Mouse (Mus musculus): ENCODE data around the gene C1qa. TPM values are rescaled to one million over a fixed set of nuclear protein-coding genes. Genes with fewer than 3 reads are reported as not detected.

The C1qa gene
- 1 to 10 TPM; 2.8 to 3.2 TPM for total RNA-seq (2023)

DNA sequence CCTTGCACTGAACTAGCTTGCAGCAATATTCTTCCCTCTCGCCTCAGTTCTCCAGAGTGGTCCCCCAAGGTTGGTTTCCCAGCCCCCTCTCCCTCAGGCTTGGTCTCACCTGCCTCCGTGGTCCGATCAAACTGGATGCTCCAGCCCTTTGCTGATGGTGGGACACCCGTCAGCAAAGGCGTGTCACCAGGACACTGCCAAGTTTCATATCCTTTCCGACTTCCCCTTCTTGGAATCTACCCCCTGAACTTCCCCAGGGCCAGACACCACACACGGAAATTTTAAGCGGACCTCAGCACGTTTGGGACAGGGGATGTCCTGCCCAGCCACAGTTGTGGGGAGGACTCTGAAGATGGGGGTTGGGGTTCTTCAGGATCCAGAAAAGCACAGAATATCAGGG is at the start of gene C1qa:
C1qa (minus strand) TSS at position 167 of the 400 bp plus-strand sequence.

DNA sequence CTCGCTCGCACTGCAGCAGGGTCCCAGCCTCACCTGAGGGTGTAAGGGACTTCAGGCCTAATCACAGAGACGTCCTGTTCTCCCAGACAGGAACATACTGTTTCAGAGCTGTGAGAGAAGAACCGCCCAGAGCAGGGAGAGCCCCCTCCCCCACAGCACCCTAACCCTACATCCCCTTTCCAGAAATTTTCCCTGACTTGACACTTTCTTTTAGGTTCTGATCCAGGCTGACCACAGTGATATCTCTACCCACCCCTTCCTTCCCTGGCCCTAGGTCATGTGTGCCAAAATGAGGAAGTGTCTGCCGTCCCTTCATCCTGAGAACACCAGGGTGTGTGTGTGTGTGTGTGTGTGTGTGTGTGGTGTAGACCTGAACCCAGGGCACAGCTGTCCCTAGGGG is 5.8 kb downstream of the C1qa start, which contains the start of gene C1qc:
C1qc (minus strand) TSS at position 255 of the 400 bp plus-strand sequence.

DNA sequence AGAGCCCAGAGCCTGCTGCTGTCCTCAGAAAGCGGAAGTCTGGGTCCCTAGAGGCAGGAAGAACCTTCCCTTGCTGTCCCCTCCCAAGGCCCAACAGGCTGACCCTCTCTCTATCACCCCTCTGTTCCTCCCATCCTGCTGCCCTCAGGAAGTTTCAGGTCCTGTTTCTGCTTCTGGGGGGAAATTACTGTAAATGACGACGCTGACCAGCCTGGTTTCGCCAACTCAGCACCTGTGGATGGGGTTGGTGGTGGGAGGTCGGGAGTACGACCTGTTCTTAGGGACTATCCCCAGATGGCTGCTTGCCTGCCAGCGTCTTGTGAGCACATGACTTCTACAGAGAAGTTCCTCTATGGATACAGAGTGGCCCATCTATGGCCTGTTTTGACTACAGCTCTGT is 12.5 kb downstream of the C1qa start, which contains the start of gene C1qb:
C1qb (minus strand) TSS at position 87 of the 400 bp plus-strand sequence.

Other genes starting within 250 kb of the C1qa start
- under 1 TPM in 1 of 2 experiments, not detected in 1; 0.33 TPM for gene Ephb2, start 62.8 kb downstream of the C1qa start, total RNA-seq (2023)
- gene C1qb, start 12.6 kb downstream of the C1qa start, total RNA-seq (2023) = 1 to 10 TPM; 2.1 to 3.6 TPM
- gene C1qc, start 5.7 kb downstream of the C1qa start, total RNA-seq (2023) = 1 to 10 TPM; 3.0 to 3.3 TPM
- gene Epha8, start 58.0 kb upstream of the C1qa start, total RNA-seq (2023) = under 1 TPM in 1 of 2 experiments, not detected in 1; 0.11 TPM
- 1 to 10 TPM; 7.4 to 8.6 TPM for gene Zbtb40, start 150.0 kb upstream of the C1qa start, total RNA-seq (2023)

Data from neutrophil, adult 59 days (primary cell).